Mouse (Mus musculus): ENCODE measurements around the gene Lsm10. TPM values are rescaled to one million over a fixed set of nuclear protein-coding genes. Genes with fewer than 3 reads are reported as not detected.
A peak's percentile ranks its signal among the peaks of the same experiment; 100 is the strongest.

The Lsm10 gene
- total RNA-seq, 2 experiments from 2014 or later: 16.2 to 16.8 TPM

- intact Hi-C loops (cut with DNase I): loop anchor here (1.0 kb wide), 1 partner anchor 27 kb away; no protein-coding TSS in a partner anchor
- DNase-seq (ENCODE audit: extremely low spot score in 1 of 2, low spot score in 2 of 2): peak in 1 of 2 experiments; percentile 63
Measured at GRCm38 (mm10) chr4:126113943-126114342, 17.5 kb downstream of the Lsm10 start.

- intact Hi-C loops (cut with DNase I): no loop called here
- no peak for DNase-seq (ENCODE audit: extremely low spot score in 1 of 2, low spot score in 2 of 2)
Measured at GRCm38 (mm10) chr4:126115411-126115810, 19.0 kb downstream of the Lsm10 start.

GRCm38 (mm10) chr4:126115871-126116521 lies 19.6 kb downstream of the Lsm10 start:
- intact Hi-C loops (cut with DNase I): no loop called here
- DNase-seq (ENCODE audit: extremely low spot score in 1 of 2, low spot score in 2 of 2): no peak

- intact Hi-C loops (cut with DNase I): no loop called here
- DNase-seq (ENCODE audit: extremely low spot score in 1 of 2, low spot score in 2 of 2): no peak
Measured at GRCm38 (mm10) chr4:126117116-126117515, 20.7 kb downstream of the Lsm10 start.

GRCm38 (mm10) chr4:126118651-126119050 lies 22.2 kb downstream of the Lsm10 start:
- peak in 1 of 2 experiments; percentile 68 for DNase-seq (ENCODE audit: extremely low spot score in 1 of 2, low spot score in 2 of 2)
- intact Hi-C loops (cut with DNase I): no loop called here

GRCm38 (mm10) chr4:126119051-126119450 lies 22.6 kb downstream of the Lsm10 start:
- intact Hi-C loops (cut with DNase I): no loop called here
- no peak for DNase-seq (ENCODE audit: extremely low spot score in 1 of 2, low spot score in 2 of 2)

- no peak for DNase-seq (ENCODE audit: extremely low spot score in 1 of 2, low spot score in 2 of 2)
- intact Hi-C loops (cut with DNase I): no loop called here
Measured at GRCm38 (mm10) chr4:126120052-126120451, 23.6 kb downstream of the Lsm10 start.

GRCm38 (mm10) chr4:126120506-126120905 lies 24.1 kb downstream of the Lsm10 start:
- intact Hi-C loops (cut with DNase I): no loop called here
- DNase-seq (ENCODE audit: extremely low spot score in 1 of 2, low spot score in 2 of 2): no peak

GRCm38 (mm10) chr4:126123309-126124040 lies 27.1 kb downstream of the Lsm10 start:
- no peak for DNase-seq (ENCODE audit: extremely low spot score in 1 of 2, low spot score in 2 of 2)
- intact Hi-C loops (cut with DNase I): no loop called here

GRCm38 (mm10) chr4:126130502-126130901 lies 34.1 kb downstream of the Lsm10 start:
- peak in 1 of 2 experiments; percentile 82 for DNase-seq (ENCODE audit: extremely low spot score in 1 of 2, low spot score in 2 of 2)
- intact Hi-C loops (cut with DNase I): no loop called here

- intact Hi-C loops (cut with DNase I): no loop called here
- DNase-seq (ENCODE audit: extremely low spot score in 1 of 2, low spot score in 2 of 2): peak; percentile 78 to 80
Measured at GRCm38 (mm10) chr4:126131290-126132121, 35.1 kb downstream of the Lsm10 start.

- no peak for DNase-seq (ENCODE audit: extremely low spot score in 1 of 2, low spot score in 2 of 2)
- intact Hi-C loops (cut with DNase I): no loop called here
Measured at GRCm38 (mm10) chr4:126132636-126133264, 36.3 kb downstream of the Lsm10 start.

GRCm38 (mm10) chr4:126134236-126134635 lies 37.8 kb downstream of the Lsm10 start:
- intact Hi-C loops (cut with DNase I): no loop called here
- DNase-seq (ENCODE audit: extremely low spot score in 1 of 2, low spot score in 2 of 2): no peak

- intact Hi-C loops (cut with DNase I): no loop called here
- no peak for DNase-seq (ENCODE audit: extremely low spot score in 1 of 2, low spot score in 2 of 2)
Measured at GRCm38 (mm10) chr4:126134639-126135038, 38.2 kb downstream of the Lsm10 start.

- DNase-seq (ENCODE audit: extremely low spot score in 1 of 2, low spot score in 2 of 2): no peak
- intact Hi-C loops (cut with DNase I): no loop called here
Measured at GRCm38 (mm10) chr4:126137773-126138172, 41.4 kb downstream of the Lsm10 start.

- DNase-seq (ENCODE audit: extremely low spot score in 1 of 2, low spot score in 2 of 2): no peak
- intact Hi-C loops (cut with DNase I): no loop called here
Measured at GRCm38 (mm10) chr4:126141021-126141420, 44.6 kb downstream of the Lsm10 start.

GRCm38 (mm10) chr4:126145396-126145795 lies 49.0 kb downstream of the Lsm10 start:
- DNase-seq (ENCODE audit: extremely low spot score in 1 of 2, low spot score in 2 of 2): no peak
- intact Hi-C loops (cut with DNase I): no loop called here

GRCm38 (mm10) chr4:126146974-126147532 lies 50.6 kb downstream of the Lsm10 start:
- intact Hi-C loops (cut with DNase I): no loop called here
- no peak for DNase-seq (ENCODE audit: extremely low spot score in 1 of 2, low spot score in 2 of 2)

All from left cerebral cortex, postnatal 10 days (tissue).